Mouse (Mus musculus) hematopoietic multipotent progenitor cell, adult 10-12 weeks (in vitro differentiated cells): Measurements from ENCODE around the gene Sparcl1. TPM values are rescaled to one million over a fixed set of nuclear protein-coding genes. Genes with fewer than 3 reads are reported as not detected.

ENCODE experiments used
- polyA plus RNA-seq: library from polyadenylated mRNA; stranded (reverse); fragments of >175 nt; gene quantifications from 2 replicates; pipeline ENCODE4 v1.2.3, GENCODE M21; 2012; ENCODE audit warnings: low replicate concordance

Sparcl1 gene
- 0.57 TPM in 1 of 2 replicates, not detected in the other for polyA plus RNA-seq

DNA sequence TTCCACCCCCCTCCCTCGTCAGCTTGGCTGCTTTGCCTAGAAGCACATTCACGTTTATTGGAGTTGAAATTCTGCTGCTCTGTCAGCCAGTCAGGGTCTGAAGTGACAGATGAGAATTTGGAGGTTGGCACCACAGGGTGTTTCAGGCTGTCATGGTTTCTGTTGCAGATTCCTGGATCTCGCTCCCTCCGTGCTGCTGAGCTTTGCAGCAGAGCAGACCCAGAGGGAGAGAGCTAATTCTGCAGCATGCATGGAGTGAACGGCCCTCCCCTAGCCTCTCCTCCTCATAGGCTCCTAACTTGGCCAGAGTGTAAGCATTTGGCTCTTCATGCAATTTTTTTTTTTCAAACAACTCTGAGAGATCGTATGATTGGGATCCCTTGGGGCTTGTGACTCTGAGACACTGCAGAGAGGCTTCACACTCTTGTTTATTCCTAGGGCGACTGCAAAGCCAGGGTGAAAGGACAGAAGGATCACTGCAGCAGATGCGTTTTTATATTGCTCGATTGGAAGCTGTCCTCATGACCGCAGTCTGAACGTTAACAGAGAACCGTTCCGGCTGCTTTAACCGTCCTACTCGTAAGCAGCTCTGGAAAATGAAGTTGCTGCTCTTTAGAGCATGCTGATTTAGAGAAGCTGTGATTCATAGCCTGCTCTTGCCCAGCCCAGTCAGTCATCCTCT lies at the start of gene Sparcl1:
Sparcl1 (minus strand) TSS at position 243 of the 682 bp plus-strand sequence.

DNA sequence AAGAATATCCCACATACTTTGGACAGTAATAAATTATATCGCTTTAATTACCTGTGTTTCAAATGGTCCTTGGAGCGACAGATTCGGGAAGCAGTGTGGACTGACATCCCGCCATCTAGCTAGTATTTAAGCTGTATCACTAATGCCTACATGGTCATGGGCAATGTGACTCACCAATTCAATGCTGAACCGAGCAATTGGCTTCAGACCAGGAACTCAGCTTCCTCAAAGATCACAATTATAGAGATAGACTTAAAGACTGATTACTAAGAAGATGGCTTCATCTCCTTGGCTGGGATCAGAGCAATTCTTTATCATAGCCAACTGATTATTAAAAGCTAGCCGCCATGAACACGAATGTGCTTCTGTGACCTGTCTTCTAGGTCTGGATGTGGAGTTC lies 36.0 kb downstream of the Sparcl1 start, which contains the start of gene Gm17660:
Gm17660 (minus strand) TSS at position 101 of the 400 bp plus-strand sequence.

DNA sequence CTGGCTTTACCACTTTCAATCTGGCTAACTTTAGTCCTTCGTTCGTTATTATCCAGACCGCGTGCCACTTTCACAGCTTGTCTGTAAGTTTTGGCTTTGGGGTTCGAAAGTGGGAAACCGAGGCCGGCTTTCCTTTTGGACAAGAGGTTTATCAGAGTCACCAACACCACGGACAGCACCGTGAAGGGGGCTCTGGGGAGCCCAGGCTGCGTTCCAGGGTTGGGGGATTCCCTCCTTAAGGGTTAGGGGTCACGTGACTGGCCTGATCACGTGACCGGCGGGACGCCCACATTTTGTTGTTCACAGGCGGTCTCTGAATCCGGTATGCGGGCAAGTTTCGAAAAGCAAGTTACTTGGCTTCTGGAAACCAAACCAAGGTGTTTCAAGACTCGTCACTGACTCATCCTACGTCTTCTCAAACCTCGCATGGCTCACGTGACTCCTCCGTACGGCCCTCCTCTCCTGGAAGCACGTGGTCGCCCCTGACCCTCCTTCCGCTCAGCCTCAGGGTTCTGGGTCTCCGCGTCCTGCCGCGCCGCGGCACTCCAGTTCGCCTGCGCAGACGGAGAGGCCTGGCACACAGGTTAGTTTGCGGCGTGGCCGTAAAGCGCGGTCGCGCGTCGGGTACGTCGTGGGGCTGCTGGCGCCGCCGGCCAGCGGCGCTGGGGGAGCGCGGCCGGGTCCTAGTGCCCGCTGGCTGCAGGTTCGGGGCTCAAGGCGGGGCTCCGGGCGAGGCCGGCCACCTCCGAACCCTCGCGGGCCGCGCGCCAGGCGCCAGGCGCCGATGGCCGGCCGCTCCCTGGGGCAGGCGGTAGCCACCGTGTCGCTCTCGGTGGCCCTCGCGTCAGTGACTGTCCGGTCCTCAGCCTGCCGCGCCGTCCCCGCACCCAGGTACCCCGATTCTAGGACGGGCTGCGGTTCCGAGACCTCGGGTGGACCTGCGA lies 67.0 kb downstream of the Sparcl1 start, which contains the start of gene Nudt9:
Nudt9 (plus strand) TSS at position 51 of the 944 bp plus-strand sequence.

Other genes starting within 250 kb of the Sparcl1 start
- 0.14 and 0.34 TPM in 2 replicates for gene Klhl8, start 202.5 kb downstream of the Sparcl1 start, polyA plus RNA-seq
- not detected in 2 replicates for gene Hsd17b13, start 136.3 kb downstream of the Sparcl1 start, polyA plus RNA-seq
- gene Hsd17b11, start 91.8 kb downstream of the Sparcl1 start, polyA plus RNA-seq: 6.0 and 7.1 TPM in 2 replicates
- gene Nudt9, start 67.4 kb downstream of the Sparcl1 start, polyA plus RNA-seq: 79.8 and 101 TPM in 2 replicates
- gene Gm17660, start 36.1 kb downstream of the Sparcl1 start, polyA plus RNA-seq: not detected in 2 replicates
- not detected in 2 replicates for gene Dspp, start 57.0 kb upstream of the Sparcl1 start, polyA plus RNA-seq
- gene Dmp1, start 88.9 kb upstream of the Sparcl1 start, polyA plus RNA-seq: not detected in 2 replicates
- not detected in 2 replicates for gene Ibsp, start 185.4 kb upstream of the Sparcl1 start, polyA plus RNA-seq
- not detected in 2 replicates for gene Mepe, start 211.6 kb upstream of the Sparcl1 start, polyA plus RNA-seq